Mouse (Mus musculus) ES-E14 (cell line): ENCODE results near the gene Skil.

ENCODE experiments used
- HCFC1 ChIP-seq: IDR thresholded peaks from 2 replicates; pipeline ENCODE4 v1.6.1; 2012; ENCODE audit warnings: low read length, inconsistent platforms, borderline replicate concordance; ENCODE audit not compliant: insufficient read depth
- MAFK ChIP-seq: IDR thresholded peaks from 2 replicates; pipeline ENCODE4 v1.6.1; 2014; ENCODE audit warnings: mild to moderate bottlenecking, low read depth, low read length, inconsistent platforms; ENCODE audit not compliant: insufficient read depth

DNA sequence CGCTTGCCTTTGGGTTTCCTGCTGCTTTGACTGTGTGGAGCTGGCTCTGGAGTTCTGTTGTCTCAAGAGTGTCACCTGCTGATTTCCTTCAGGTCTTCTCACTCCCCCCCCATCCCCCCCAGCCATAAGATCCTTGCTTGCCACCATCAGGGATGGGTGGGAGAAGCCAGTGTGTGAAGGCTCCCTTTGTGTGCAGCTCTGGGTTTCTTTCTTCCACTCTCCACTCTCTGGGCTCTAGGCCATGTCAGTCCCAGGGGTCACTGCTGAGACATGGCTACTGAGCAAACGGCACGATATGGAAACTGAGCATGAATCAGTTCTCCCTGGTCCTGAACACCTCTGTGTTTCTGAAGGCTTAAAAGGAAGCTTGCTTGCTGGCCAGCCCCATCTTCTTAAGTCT, 61.3 kb downstream of the Skil start:
- TF ChIP-seq HCFC1, result no peak
- no peak for TF ChIP-seq MAFK
